Mouse (Mus musculus): ENCODE results near the gene Tcte2. TPM values are rescaled to one million over a fixed set of nuclear protein-coding genes. Genes with fewer than 3 reads are reported as not detected.

Gene Tcte2
- polyA plus RNA-seq, 1 experiment: 5.1 TPM

GRCm38 (mm10) chr17:13722434-13722833 lies 39.2 kb downstream of the Tcte2 start:
- H3K27me3 ChIP-seq (replicated peaks; ENCODE audit: control insufficient read depth, insufficient read depth, low read length): no peaks in the 10 kb centered on the region
- DNase-seq: no peak
- no peak overlapping the region for H3K4me3 ChIP-seq (ENCODE audit: insufficient read depth, low read depth, low read length)
- H3K27ac ChIP-seq (ENCODE audit: insufficient read depth, low read depth, low read length): no peak overlapping the region
- no peak for TF ChIP-seq CTCF (conservative IDR thresholded peaks at IDR 0.05; ENCODE audit: insufficient read depth, insufficient read length, low read depth, low read length)
- no peak for TF ChIP-seq POLR2A (IDR thresholded peaks at IDR 0.05; ENCODE audit: low read depth, low read length)
- H3K36me3 ChIP-seq (ENCODE audit: control insufficient read depth, insufficient read depth, low read length): no peaks in the 10 kb centered on the region
- H3K4me1 ChIP-seq (ENCODE audit: control insufficient read depth, insufficient read depth, low read length): no peaks in the 10 kb centered on the region
- 85% methylated on average over 2 of the region's 2 CpGs for WGBS

- H3K4me3 ChIP-seq (ENCODE audit: insufficient read depth, low read depth, low read length): no peak overlapping the region
- no peaks in the 10 kb centered on the region for H3K27me3 ChIP-seq (replicated peaks; ENCODE audit: control insufficient read depth, insufficient read depth, low read length)
- no peak overlapping the region for H3K27ac ChIP-seq (ENCODE audit: insufficient read depth, low read depth, low read length)
- H3K36me3 ChIP-seq (ENCODE audit: control insufficient read depth, insufficient read depth, low read length): no peaks in the 10 kb centered on the region
- WGBS: 64% methylated on average over 2 of the region's 2 CpGs
- H3K4me1 ChIP-seq (ENCODE audit: control insufficient read depth, insufficient read depth, low read length): no peaks in the 10 kb centered on the region
- DNase-seq: no peak
- TF ChIP-seq CTCF (conservative IDR thresholded peaks at IDR 0.05; ENCODE audit: insufficient read depth, insufficient read length, low read depth, low read length) (no peak), POLR2A (IDR thresholded peaks at IDR 0.05; ENCODE audit: low read depth, low read length) (no peak)
Observed at GRCm38 (mm10) chr17:13721372-13721771, 40.3 kb downstream of the Tcte2 start.

GRCm38 (mm10) chr17:13720187-13720586 lies 41.4 kb downstream of the Tcte2 start:
- Histone ChIP-seq H3K27ac (ENCODE audit: insufficient read depth, low read depth, low read length) (no peak overlapping the region), H3K36me3 (ENCODE audit: control insufficient read depth, insufficient read depth, low read length) (no peaks in the 10 kb centered on the region), H3K27me3 (replicated peaks; ENCODE audit: control insufficient read depth, insufficient read depth, low read length) (no peaks in the 10 kb centered on the region), H3K4me1 (ENCODE audit: control insufficient read depth, insufficient read depth, low read length) (peaks cover 1% of the 10 kb centered on the region; the same call in 1 of the 2 replicates), H3K4me3 (ENCODE audit: insufficient read depth, low read depth, low read length) (no peak overlapping the region)
- WGBS: 90% methylated on average over 5 of the region's 5 CpGs
- TF ChIP-seq CTCF (conservative IDR thresholded peaks at IDR 0.05; ENCODE audit: insufficient read depth, insufficient read length, low read depth, low read length): no peak
- TF ChIP-seq POLR2A (IDR thresholded peaks at IDR 0.05; ENCODE audit: low read depth, low read length): no peak
- no peak for DNase-seq

DNA sequence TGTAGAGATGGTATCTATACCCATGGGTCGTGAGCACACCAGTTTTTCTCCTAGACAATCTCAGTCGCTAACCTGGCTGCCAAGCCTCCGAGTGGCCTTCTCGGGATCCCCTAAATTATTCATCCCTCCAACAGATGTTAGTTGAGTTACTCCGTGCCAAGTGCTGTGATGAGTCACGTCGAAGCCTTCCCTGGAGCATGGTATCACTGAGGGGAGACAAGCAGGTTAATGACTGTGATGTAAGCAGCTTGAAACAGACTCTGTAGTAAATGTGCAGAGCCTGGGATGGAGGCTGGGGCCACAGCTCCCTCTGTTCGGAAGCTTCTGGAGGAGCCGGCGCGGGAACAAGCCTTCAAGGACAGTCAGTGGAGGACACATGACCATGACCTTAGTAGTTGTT lies 44.2 kb downstream of the Tcte2 start:
- Histone ChIP-seq H3K27ac (ENCODE audit: insufficient read depth, low read depth, low read length) (no peak overlapping the region), H3K36me3 (ENCODE audit: control insufficient read depth, insufficient read depth, low read length) (no peaks in the 10 kb centered on the region), H3K4me3 (ENCODE audit: insufficient read depth, low read depth, low read length) (no peak overlapping the region), H3K27me3 (replicated peaks; ENCODE audit: control insufficient read depth, insufficient read depth, low read length) (no peaks in the 10 kb centered on the region), H3K4me1 (ENCODE audit: control insufficient read depth, insufficient read depth, low read length) (peaks cover 9% of the 10 kb centered on the region; the same call in 1 of the 2 replicates)
- TF ChIP-seq POLR2A (IDR thresholded peaks at IDR 0.05; ENCODE audit: low read depth, low read length): no peak
- TF ChIP-seq CTCF (conservative IDR thresholded peaks at IDR 0.05; ENCODE audit: insufficient read depth, insufficient read length, low read depth, low read length): no peak
- WGBS: 79% methylated on average over 11 of the region's 11 CpGs
- DNase-seq: no peak

DNA sequence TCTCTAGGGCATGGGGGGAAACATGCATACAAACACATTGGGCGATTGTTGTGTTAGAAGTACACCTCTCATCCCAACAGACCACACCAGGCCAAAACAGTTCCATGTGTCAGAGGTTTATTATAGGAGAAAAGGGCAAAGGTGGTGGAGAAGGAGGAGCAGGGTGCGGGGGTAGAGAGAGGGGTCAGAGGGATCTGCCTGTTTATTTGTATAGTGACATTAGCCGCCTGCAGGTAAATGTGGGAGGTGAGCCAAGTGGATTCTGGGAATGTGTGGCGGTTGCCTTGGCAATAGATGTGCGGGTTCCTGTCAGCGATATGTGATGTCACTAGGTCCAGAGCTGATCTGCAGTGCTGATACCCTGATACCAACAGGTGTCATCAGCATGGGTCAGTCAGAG lies 45.3 kb downstream of the Tcte2 start:
- DNase-seq: no peak
- H3K27me3 ChIP-seq (replicated peaks; ENCODE audit: control insufficient read depth, insufficient read depth, low read length): no peaks in the 10 kb centered on the region
- no peaks in the 10 kb centered on the region for H3K36me3 ChIP-seq (ENCODE audit: control insufficient read depth, insufficient read depth, low read length)
- no peak overlapping the region for H3K4me3 ChIP-seq (ENCODE audit: insufficient read depth, low read depth, low read length)
- TF ChIP-seq CTCF (conservative IDR thresholded peaks at IDR 0.05; ENCODE audit: insufficient read depth, insufficient read length, low read depth, low read length): no peak
- TF ChIP-seq POLR2A (IDR thresholded peaks at IDR 0.05; ENCODE audit: low read depth, low read length): no peak
- WGBS: 85% methylated on average over 6 of the region's 6 CpGs
- no peak overlapping the region for H3K27ac ChIP-seq (ENCODE audit: insufficient read depth, low read depth, low read length)
- H3K4me1 ChIP-seq (ENCODE audit: control insufficient read depth, insufficient read depth, low read length): peaks cover 9% of the 10 kb centered on the region; the same call in 1 of the 2 replicates

- no peak for TF ChIP-seq POLR2A (IDR thresholded peaks at IDR 0.05; ENCODE audit: low read depth, low read length)
- TF ChIP-seq CTCF (conservative IDR thresholded peaks at IDR 0.05; ENCODE audit: insufficient read depth, insufficient read length, low read depth, low read length): no peak
- H3K27me3 ChIP-seq (replicated peaks; ENCODE audit: control insufficient read depth, insufficient read depth, low read length): no peaks in the 10 kb centered on the region
- H3K27ac ChIP-seq (ENCODE audit: insufficient read depth, low read depth, low read length): no peak overlapping the region
- H3K4me1 ChIP-seq (ENCODE audit: control insufficient read depth, insufficient read depth, low read length): peaks cover 9% of the 10 kb centered on the region; the same call in 1 of the 2 replicates
- no peak overlapping the region for H3K4me3 ChIP-seq (ENCODE audit: insufficient read depth, low read depth, low read length)
- H3K36me3 ChIP-seq (ENCODE audit: control insufficient read depth, insufficient read depth, low read length): no peaks in the 10 kb centered on the region
- WGBS: 90% methylated on average over 9 of the region's 9 CpGs
- DNase-seq: no peak
Observed at GRCm38 (mm10) chr17:13715511-13715910, 46.1 kb downstream of the Tcte2 start.

GRCm38 (mm10) chr17:13714654-13715053 lies 47.0 kb downstream of the Tcte2 start:
- Histone ChIP-seq H3K27ac (ENCODE audit: insufficient read depth, low read depth, low read length) (peak overlapping the region; percentile 46), H3K27me3 (replicated peaks; ENCODE audit: control insufficient read depth, insufficient read depth, low read length) (no peaks in the 10 kb centered on the region), H3K36me3 (ENCODE audit: control insufficient read depth, insufficient read depth, low read length) (no peaks in the 10 kb centered on the region), H3K4me3 (ENCODE audit: insufficient read depth, low read depth, low read length) (no peak overlapping the region), H3K4me1 (ENCODE audit: control insufficient read depth, insufficient read depth, low read length) (peaks cover 9% of the 10 kb centered on the region; the same call in 1 of the 2 replicates)
- TF ChIP-seq CTCF (conservative IDR thresholded peaks at IDR 0.05; ENCODE audit: insufficient read depth, insufficient read length, low read depth, low read length) (no peak), POLR2A (IDR thresholded peaks at IDR 0.05; ENCODE audit: low read depth, low read length) (no peak)
- WGBS: 33% methylated on average over 4 of the region's 4 CpGs
- peak; percentile 62 for DNase-seq
